Mouse (Mus musculus): ENCODE measurements around the gene Idh2.

- no peak for TF ChIP-seq TAL1 (IDR thresholded peaks at IDR 0.05; ENCODE audit: low read length)
- TF ChIP-seq GATA1 (IDR thresholded peaks at IDR 0.05; ENCODE audit: low read length), result no peak
Measured at GRCm38 (mm10) chr7:80063902-80064736, 51.1 kb downstream of the Idh2 start.
